Mouse (Mus musculus): ENCODE results near the gene Polr3g.
"Not testable (repeated sequence)": the region's sequence is repeated elsewhere in the genome, so short reads cannot be mapped to it uniquely, and the experiment has no call there.

Gene Polr3g

DNA sequence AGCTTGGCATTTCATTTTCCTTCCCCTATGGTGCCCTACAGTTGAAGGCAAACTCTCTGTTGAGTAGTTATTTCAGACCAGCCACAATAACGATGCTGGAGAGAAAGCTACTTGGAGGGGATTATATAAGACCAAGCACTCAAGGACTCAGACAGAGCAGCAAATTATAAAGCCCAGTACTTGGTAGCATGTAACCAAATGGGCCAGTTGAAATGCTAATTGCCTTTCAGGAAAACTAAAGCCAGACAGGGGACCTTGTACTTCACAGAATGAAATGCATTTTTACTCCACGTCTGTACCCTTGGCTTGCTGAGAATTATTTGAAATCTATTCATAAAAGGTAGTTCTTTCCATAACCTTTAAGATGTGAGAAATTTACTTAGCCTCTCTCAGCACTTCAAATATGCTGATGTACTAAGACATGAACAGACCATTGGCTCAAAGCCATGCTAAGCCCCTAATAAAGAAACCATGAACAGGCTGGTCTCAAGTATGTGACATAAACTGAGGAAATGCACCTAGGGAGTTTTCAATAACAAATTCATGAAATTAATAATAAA is 82.1 kb downstream of the Polr3g start:
- peak; percentile 53 for DNase-seq

DNA sequence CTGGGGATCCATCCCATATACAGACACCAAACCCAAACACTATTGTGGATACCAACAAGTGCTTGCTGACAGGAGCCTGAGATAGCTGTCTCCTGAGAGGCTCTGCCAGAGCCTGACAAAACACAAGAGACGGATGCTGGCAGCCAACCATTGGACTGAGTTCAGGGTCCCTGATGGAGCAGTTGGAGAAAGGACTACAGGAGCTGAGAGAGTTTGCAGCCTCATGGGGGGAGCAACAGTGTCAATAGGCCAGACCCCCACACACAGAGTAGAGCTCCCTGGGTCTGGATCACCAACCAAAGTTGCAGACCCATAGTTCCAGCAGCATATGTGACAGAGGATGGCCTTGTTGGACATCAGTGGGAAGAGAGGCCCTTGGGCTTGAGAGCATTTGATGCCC is 83.0 kb downstream of the Polr3g start:
- not testable (repeated sequence) for DNase-seq

Measured in retina, postnatal 1 day (tissue).